ENCODE assay signal across 21 mouse cellular contexts in the genomic region with DNA sequence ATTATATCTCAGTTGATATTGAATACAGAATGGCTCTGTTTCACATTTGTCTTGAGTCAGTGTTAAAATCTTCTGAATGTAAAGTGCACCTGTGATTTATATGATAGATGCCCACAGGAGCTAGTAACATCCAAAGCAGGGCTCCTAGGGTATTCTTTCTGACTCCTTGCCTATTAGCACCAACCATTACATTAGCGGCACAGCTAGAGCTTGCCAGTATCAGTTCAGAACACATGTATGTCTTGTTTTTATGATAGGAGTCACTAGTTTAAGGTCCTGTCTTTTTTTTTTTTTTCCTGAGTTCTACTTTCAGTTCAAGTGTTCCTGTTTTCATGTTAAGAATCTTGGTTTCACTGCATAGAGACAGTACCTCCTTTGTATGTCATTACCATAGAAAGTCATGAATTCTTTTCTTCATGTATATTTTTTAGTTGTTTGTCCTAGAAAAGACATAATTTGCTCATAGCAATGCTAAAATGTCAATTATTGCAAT. TPM values are rescaled to one million over a fixed set of nuclear protein-coding genes. Genes with fewer than 3 reads are reported as not detected.
A peak's percentile ranks its signal among the peaks of the same experiment; 100 is the strongest.
DNase-seq lines count a peak whose midpoint lies in the region; ATAC-seq and TF ChIP-seq lines count a peak whose summit lies in the region.
"Had no signal": no experiment of that assay in that cellular context is flagged by ENCODE, and none has a peak within 500 bp of the region (broad histone marks: within the 10 kb centered on the region; RNA-seq: fewer than 3 reads in every experiment).

No protein-coding gene starts in this region.

- 73% methylated on average over 1 of the region's 1 CpGs for whole genome bisulfite sequencing in liver, embryonic 11.5 days
- WGBS in liver, postnatal 0 days (ENCODE audit: insufficient replicate concordance): 68% methylated on average over 1 of the region's 1 CpGs
- 35% methylated on average over 1 of the region's 1 CpGs for WGBS in liver, embryonic 14.5 days (ENCODE audit: insufficient replicate concordance)
- 71% methylated on average over 1 of the region's 1 CpGs for WGBS in cerebellum, adult 2 months

- H3K4me1 ChIP-seq in liver, embryonic 11.5 days (replicated peaks; ENCODE audit: control insufficient read depth, insufficient read depth, low read length): no peaks in the 10 kb centered on the region
- H3K4me1 ChIP-seq in liver, postnatal 0 days (ENCODE audit: insufficient read depth): no peaks in the 10 kb centered on the region
- H3K4me1 ChIP-seq in liver, embryonic 14.5 days (replicated peaks; ENCODE audit: control insufficient read depth in 2 of 2, insufficient read depth in 2 of 2, low read length in 1 of 2): no peaks in the 10 kb centered on the region
- H3K4me1 ChIP-seq in cerebellum, adult 2 months (ENCODE audit: control insufficient read depth, insufficient read depth, low read length): peaks cover 3% of the 10 kb centered on the region; the same call in 1 of the 2 replicates
- H3K4me1 ChIP-seq: heart, embryonic 13.5 days had no signal

- no peak for TF ChIP-seq POLR2A in cerebellum, adult 2 months (IDR thresholded peaks at IDR 0.05; ENCODE audit: borderline replicate concordance, insufficient read depth, low read length)

- peak; percentile 58; the same call in 1 of the 2 replicates for ATAC-seq in liver, embryonic 11.5 days (replicated peaks; ENCODE audit: low FRiP score)
- ATAC-seq in liver, postnatal 0 days: no peak
- ATAC-seq in erythroblast, adult 5-6 weeks (replicated peaks; ENCODE audit: low FRiP score, poor library complexity, severe bottlenecking): peak; percentile 77
- ATAC-seq in liver, embryonic 14.5 days (ENCODE audit: insufficient read depth): no peak
- ATAC-seq: activated CD4-positive, CD25-positive, alpha-beta regulatory T cell, adult 4 months; CD4-positive, CD25-positive, alpha-beta regulatory T cell, adult 4 months; forebrain, embryonic 15.5 days; hindbrain, postnatal 0 days; Patski had no signal

- no peak overlapping the region for H3K4me2 ChIP-seq in liver, embryonic 11.5 days
- H3K4me2 ChIP-seq in liver, postnatal 0 days (ENCODE audit: low read depth, low read length): no peak overlapping the region
- H3K4me2 ChIP-seq in liver, embryonic 14.5 days (ENCODE audit: low read depth): no peak overlapping the region
- H3K4me2 ChIP-seq: embryonic facial prominence, embryonic 13.5 days; forebrain, embryonic 15.5 days; heart, embryonic 13.5 days; hindbrain, embryonic 13.5 days had no signal

- no peak overlapping the region for H3K4me3 ChIP-seq in liver, embryonic 11.5 days (ENCODE audit: low read depth, low read length)
- no peak overlapping the region for H3K4me3 ChIP-seq in liver, postnatal 0 days (ENCODE audit: low read depth, low read length)
- H3K4me3 ChIP-seq in liver, embryonic 14.5 days (ENCODE audit: insufficient read depth in 1 of 2, low read depth in 2 of 2, low read length in 2 of 2): no peak overlapping the region
- H3K4me3 ChIP-seq in cerebellum, adult 2 months (replicated peaks; ENCODE audit: insufficient read depth, low read depth, low read length): no peak overlapping the region
- H3K4me3 ChIP-seq: embryonic facial prominence, embryonic 13.5 days; forebrain, embryonic 10.5 days; forebrain, embryonic 15.5 days; heart, embryonic 13.5 days; hindbrain, embryonic 13.5 days had no signal

- peaks cover 12% of the 10 kb centered on the region; the same call in 1 of the 2 replicates for H3K36me3 ChIP-seq in liver, embryonic 11.5 days (ENCODE audit: control insufficient read depth, insufficient read depth, low read length)
- H3K36me3 ChIP-seq in liver, postnatal 0 days (replicated peaks; ENCODE audit: insufficient read depth, low read length): peaks cover 26% of the 10 kb centered on the region
- H3K36me3 ChIP-seq in liver, embryonic 14.5 days (replicated peaks; ENCODE audit: control insufficient read depth, insufficient read depth, low read depth): peaks cover 28% of the 10 kb centered on the region

- H3K9ac ChIP-seq in liver, embryonic 11.5 days (ENCODE audit: low read depth, low read length): no peak overlapping the region
- H3K9ac ChIP-seq in liver, postnatal 0 days (replicated peaks): no peak overlapping the region
- no peak overlapping the region for H3K9ac ChIP-seq in liver, embryonic 14.5 days (replicated peaks)
- H3K9ac ChIP-seq: embryonic facial prominence, embryonic 13.5 days; forebrain, embryonic 15.5 days; heart, embryonic 13.5 days; hindbrain, embryonic 13.5 days had no signal

- TF ChIP-seq EP300 in liver, postnatal 0 days (IDR thresholded peaks at IDR 0.05; ENCODE audit: low read depth): no peak; the same call in 1 of the 2 replicates
- TF ChIP-seq EP300 in liver, embryonic 14.5 days (IDR thresholded peaks at IDR 0.05; ENCODE audit: low read depth): peak; percentile 31; the same call in 1 of the 2 replicates

- H3K9me3 ChIP-seq in liver, embryonic 11.5 days (ENCODE audit: control insufficient read depth, low read length): no peaks in the 10 kb centered on the region
- H3K9me3 ChIP-seq in liver, postnatal 0 days (ENCODE audit: low read length): no peaks in the 10 kb centered on the region
- no peaks in the 10 kb centered on the region for H3K9me3 ChIP-seq in liver, embryonic 14.5 days (ENCODE audit: control insufficient read depth, low read length)
- H3K9me3 ChIP-seq: embryonic facial prominence, embryonic 13.5 days; forebrain, embryonic 10.5 days; forebrain, embryonic 15.5 days; heart, embryonic 13.5 days; hindbrain, embryonic 13.5 days had no signal

- TF ChIP-seq CTCF in liver, postnatal 0 days (IDR thresholded peaks at IDR 0.05; ENCODE audit: low read depth): no peak
- no peak for TF ChIP-seq CTCF in liver, embryonic 14.5 days (IDR thresholded peaks at IDR 0.05; ENCODE audit: low read depth)
- no peak for TF ChIP-seq CTCF in cerebellum, adult 2 months (IDR thresholded peaks at IDR 0.05; ENCODE audit: borderline replicate concordance, insufficient read depth, low read depth, low read length)

- H3K27me3 ChIP-seq in liver, embryonic 11.5 days (replicated peaks; ENCODE audit: control insufficient read depth, insufficient read depth, low read length): no peaks in the 10 kb centered on the region
- H3K27me3 ChIP-seq in liver, postnatal 0 days (ENCODE audit: insufficient read depth, low read length): no peaks in the 10 kb centered on the region
- no peaks in the 10 kb centered on the region for H3K27me3 ChIP-seq in liver, embryonic 14.5 days (ENCODE audit: control insufficient read depth, insufficient read depth, low read length)
- no peaks in the 10 kb centered on the region for H3K27me3 ChIP-seq in cerebellum, adult 2 months (ENCODE audit: control insufficient read depth, insufficient read depth, low read length)
- H3K27me3 ChIP-seq: embryonic facial prominence, embryonic 13.5 days; forebrain, embryonic 15.5 days; heart, embryonic 13.5 days; hindbrain, embryonic 13.5 days; Patski had no signal

- DNase-seq in liver, embryonic 11.5 days (ENCODE audit: low spot score): no peak
- no peak for DNase-seq in liver, postnatal 0 days
- peak in 1 of 3 experiments; percentile 6 for DNase-seq in liver, embryonic 14.5 days (ENCODE audit: low read depth in 3 of 3, low spot score in 3 of 3)
- DNase-seq in frontal cortex, postnatal 10 days (ENCODE audit: low spot score in 2 of 2): no peak
- no peak for DNase-seq in cerebellum, adult 2 months
- no peak for DNase-seq in kidney, adult 18-20 months
- DNase-seq: adrenal gland, postnatal 14 days; B cell, adult 2 months; cerebellum, adult 9-10 months; cerebellum, postnatal 25 days; gastrocnemius, postnatal 10 days had no signal

- H3K27ac ChIP-seq in liver, embryonic 11.5 days (ENCODE audit: low read depth, low read length): no peak overlapping the region
- H3K27ac ChIP-seq in liver, postnatal 0 days (ENCODE audit: low read depth): no peak overlapping the region
- H3K27ac ChIP-seq in liver, embryonic 14.5 days: no peak overlapping the region
- H3K27ac ChIP-seq in cerebellum, adult 2 months (ENCODE audit: insufficient read depth, low read length): no peak overlapping the region
- H3K27ac ChIP-seq: embryonic facial prominence, embryonic 13.5 days; forebrain, embryonic 10.5 days; forebrain, embryonic 15.5 days; heart, embryonic 13.5 days; hindbrain, embryonic 13.5 days; hindbrain, postnatal 0 days had no signal

RNA-seq across cellular contexts. Expression of a gene that starts 55.3 kb away (rescaled TPM):
- 11.1 and 12.7 TPM in 2 replicates for polyA plus RNA-seq in liver, embryonic 11.5 days (2014; fragmentation: Nextera tagmentation; extraction: Ambion mirVana)
- 4.4 and 5.4 TPM in 2 replicates for polyA plus RNA-seq in liver, postnatal 0 days (2015; fragmentation: Nextera tagmentation; extraction: Ambion mirVana)
- total RNA-seq in erythroblast, adult 5-6 weeks (2015; ENCODE audit: low replicate concordance): 61.0 and 79.4 TPM in 2 replicates
- 103 and 115 TPM in 2 replicates for total RNA-seq in erythroblast, adult 5-6 weeks (2017; ENCODE audit: low replicate concordance)
- polyA plus RNA-seq in liver, embryonic 14.5 days (2012; rRNA removed): 8.6 and 9.7 TPM in 2 replicates
- 7.1 and 7.3 TPM in 2 replicates for polyA plus RNA-seq in liver, embryonic 14.5 days (2014; fragmentation: Nextera tagmentation; extraction: Ambion mirVana)
- polyA plus RNA-seq in cerebellum, adult 2 months (2012; rRNA removed): 52.4 and 58.0 TPM in 2 replicates

Comparison
In these comparisons a context has a peak if more than half of its experiments do, and no peak if none do; other contexts are left out.
1. ATAC-seq: peak in liver, embryonic 11.5 days (single experiment) and erythroblast, adult 5-6 weeks (single experiment); none in liver, postnatal 0 days (single experiment) and liver, embryonic 14.5 days (single experiment).